Mouse (Mus musculus) lung, adult 2 months (tissue): ENCODE results near the gene 1810009A15Rik.

Experiments used
- CTCF ChIP-seq: fragments of 200-500 bp; IDR thresholded peaks from 2 replicates; pipeline ENCODE4 v1.5.1; 2011; ENCODE audit warnings: mild to moderate bottlenecking, low read length, control low read depth; ENCODE audit not compliant: insufficient read depth
- POLR2A ChIP-seq: fragments of 200-500 bp; IDR thresholded peaks from 2 replicates; pipeline ENCODE4 v1.6.1; 2011; ENCODE audit warnings: low read depth, mild to moderate bottlenecking, control low read depth, low read length, borderline replicate concordance; ENCODE audit errors: extremely low read depth

DNA sequence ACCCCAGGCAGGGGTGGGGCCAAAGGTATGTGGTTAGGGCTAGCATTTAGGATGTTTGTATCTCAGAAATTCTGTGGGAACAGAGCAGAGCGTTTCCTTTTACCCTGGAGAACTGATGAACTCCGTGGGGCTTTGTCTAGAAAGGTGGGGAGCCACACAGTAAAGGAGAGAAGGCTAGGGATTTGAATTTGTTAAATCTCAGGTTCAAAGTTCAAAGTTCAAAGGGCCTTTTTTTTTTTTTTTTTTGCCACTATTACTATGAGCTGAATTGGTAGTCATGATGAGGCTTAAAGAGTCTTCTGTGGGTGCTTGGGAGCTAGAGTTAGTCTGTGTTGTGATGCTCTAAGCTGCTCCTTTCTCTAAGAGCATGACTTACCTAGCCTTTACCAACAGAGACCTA is 48.1 kb downstream of the 1810009A15Rik start:
- no peak for TF ChIP-seq POLR2A
- no peak for TF ChIP-seq CTCF
